Mouse (Mus musculus): Measurements from ENCODE around the gene Lrrc8d. TPM values are rescaled to one million over a fixed set of nuclear protein-coding genes. Genes with fewer than 3 reads are reported as not detected.
"Not testable (repeated sequence)": the region's sequence is repeated elsewhere in the genome, so short reads cannot be mapped to it uniquely, and the experiment has no call there.

Gene Lrrc8d
- polyA plus RNA-seq, 1 experiment from 2014 or later = 37.6 TPM

DNA sequence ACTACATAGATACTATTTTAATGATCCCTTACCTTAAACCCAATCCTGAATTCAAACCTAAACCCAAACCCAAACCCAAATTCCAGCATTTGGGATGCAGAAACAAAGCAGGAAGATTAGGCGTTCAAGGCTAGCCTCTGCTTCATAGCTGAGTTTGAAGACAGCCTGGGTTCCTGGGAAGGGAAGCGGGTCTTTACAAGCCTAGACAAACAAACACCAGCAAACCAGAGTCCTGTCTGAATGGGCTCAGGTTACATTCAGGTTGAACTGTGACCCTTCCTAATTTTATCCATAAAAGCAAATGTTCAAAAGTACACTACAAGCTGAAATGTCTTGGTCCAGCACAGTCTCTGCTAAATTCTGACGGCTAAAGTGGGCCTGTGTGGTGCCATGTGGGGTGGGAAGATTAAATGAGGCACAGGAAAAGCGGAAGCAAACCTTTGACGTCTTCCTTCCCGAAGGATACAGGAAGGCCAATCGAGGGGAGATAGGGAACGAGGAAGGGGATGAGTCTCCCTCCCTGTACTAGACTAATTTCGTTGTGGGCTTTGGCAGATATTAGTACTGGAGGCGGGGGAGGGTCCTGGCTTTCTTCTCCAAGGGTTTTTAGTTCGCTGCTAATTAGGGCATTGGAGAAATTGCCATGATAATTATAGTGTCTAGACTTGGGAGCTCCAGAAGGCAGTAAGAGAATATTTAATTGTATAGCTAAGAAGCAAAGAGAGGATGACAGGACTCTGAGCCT is 160.1 kb downstream of the Lrrc8d start:
- H3K27me3 ChIP-seq = no peaks in the 10 kb centered on the region
- no peaks in the 10 kb centered on the region for H3K9me3 ChIP-seq
- no peak overlapping the region for H3K4me2 ChIP-seq
- no peak overlapping the region for H3K4me3 ChIP-seq
- no peak for ATAC-seq (ENCODE audit: low read depth)
- 69% methylated on average over 11 of the region's 11 CpGs for WGBS
- no peak overlapping the region for H3K27ac ChIP-seq (replicated peaks)
- H3K9ac ChIP-seq = no peak overlapping the region
- no peaks in the 10 kb centered on the region for H3K4me1 ChIP-seq (replicated peaks)
- no peaks in the 10 kb centered on the region for H3K36me3 ChIP-seq

DNA sequence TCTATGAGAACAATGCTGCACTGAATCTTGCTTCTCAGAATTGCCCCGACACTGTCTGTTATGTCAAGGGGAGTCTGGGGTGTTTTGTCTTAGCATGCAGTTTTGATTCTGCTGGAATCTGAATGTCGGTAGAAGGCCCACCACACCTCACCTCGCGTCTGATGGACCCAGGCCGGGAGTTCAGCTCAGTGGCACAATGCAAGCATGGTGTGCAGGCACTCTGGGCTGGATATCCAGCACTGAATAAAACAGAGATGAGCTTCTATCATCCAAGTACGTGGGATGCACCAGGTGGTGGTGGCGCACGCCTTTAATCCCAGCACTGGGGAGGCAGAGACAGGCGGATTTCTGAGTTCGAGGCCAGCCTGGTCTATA is 160.7 kb downstream of the Lrrc8d start:
- Histone ChIP-seq H3K4me1 (replicated peaks) (no peaks in the 10 kb centered on the region), H3K4me3 (no peak overlapping the region), H3K36me3 (no peaks in the 10 kb centered on the region), H3K4me2 (no peak overlapping the region), H3K27ac (replicated peaks) (no peak overlapping the region), H3K27me3 (no peaks in the 10 kb centered on the region), H3K9ac (no peak overlapping the region), H3K9me3 (no peaks in the 10 kb centered on the region)
- ATAC-seq (ENCODE audit: low read depth) = no peak
- 91% methylated on average over 10 of the region's 10 CpGs for WGBS

DNA sequence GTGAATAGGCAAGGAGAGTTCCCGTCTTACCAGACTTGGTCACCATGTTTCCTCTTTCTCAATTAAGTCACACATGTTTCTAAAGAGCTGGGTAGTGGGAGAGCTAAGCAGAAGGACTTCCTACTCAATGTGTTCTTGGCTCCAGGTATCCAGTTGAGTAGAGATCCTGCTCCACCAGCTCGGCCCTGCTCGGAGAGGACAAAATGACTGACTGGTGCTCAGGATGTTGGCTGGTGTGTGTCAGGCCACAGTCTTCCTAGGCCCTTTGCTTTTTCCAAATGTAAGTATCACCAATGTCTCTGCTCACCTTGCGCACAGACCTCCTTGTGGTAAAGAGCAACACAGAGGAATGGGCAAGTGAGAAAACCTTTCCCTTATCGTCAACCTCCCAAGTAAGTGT is 161.8 kb downstream of the Lrrc8d start:
- Histone ChIP-seq H3K4me2 (no peak overlapping the region), H3K9me3 (no peaks in the 10 kb centered on the region), H3K4me3 (no peak overlapping the region), H3K27me3 (no peaks in the 10 kb centered on the region), H3K9ac (no peak overlapping the region), H3K27ac (replicated peaks) (no peak overlapping the region), H3K4me1 (replicated peaks) (no peaks in the 10 kb centered on the region), H3K36me3 (no peaks in the 10 kb centered on the region)
- 94% methylated on average over 5 of the region's 5 CpGs for WGBS
- no peak for ATAC-seq (ENCODE audit: low read depth)

DNA sequence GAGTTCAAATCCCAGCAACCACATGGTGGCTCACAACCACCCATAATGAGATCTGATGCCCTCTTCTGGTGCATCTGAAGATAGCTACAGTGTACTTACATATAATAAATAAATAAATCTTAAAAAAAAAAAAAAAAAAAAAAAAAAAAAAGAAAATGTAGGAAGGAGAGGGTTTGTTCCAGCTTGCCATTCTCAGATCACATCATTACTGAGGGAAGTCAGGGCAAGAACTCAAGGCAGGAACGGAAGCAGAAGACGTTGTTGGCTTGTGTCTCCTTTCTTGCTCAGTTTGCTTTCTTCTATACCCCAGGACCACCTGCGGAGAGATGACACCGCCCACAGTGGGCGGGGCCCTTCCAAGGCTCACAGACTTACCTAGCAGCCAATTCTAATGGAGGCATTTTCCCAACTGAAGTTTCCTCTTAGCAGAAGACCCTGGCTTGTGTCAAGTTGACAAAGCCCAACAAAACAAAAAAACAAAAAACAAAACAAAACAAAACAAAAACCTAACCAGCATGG is 165.4 kb downstream of the Lrrc8d start:
- H3K27me3 ChIP-seq; H3K36me3 ChIP-seq; H3K4me2 ChIP-seq; ATAC-seq (ENCODE audit: low read depth); H3K27ac ChIP-seq (replicated peaks); H3K9me3 ChIP-seq; H3K9ac ChIP-seq; H3K4me3 ChIP-seq: not testable (repeated sequence)
- H3K4me1 ChIP-seq (replicated peaks) = peaks cover 13% of the 10 kb centered on the region
- WGBS = 50% methylated on average over 5 of the region's 5 CpGs

DNA sequence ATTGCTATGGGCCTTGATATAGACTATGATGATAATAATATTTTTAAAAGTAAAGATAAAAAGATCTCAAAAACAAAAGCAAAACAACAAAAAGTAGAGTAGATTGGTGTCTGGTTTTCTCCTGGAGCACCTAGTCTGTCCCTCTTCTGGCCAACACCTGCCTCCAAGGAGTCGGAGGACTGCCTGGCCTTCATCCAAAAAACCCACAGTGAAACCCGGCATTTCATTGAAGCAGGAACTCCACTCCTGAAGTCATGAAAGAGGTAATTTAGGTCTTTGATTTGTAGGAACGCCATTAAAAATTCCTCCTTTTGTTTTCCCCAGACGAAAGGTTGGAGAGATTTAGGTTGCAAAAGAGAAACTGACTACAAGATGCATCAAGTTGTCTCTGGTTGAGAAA is 167.7 kb downstream of the Lrrc8d start:
- peak; percentile 53; the same call in 1 of the 2 replicates for ATAC-seq (ENCODE audit: low read depth)
- no peak overlapping the region for H3K9ac ChIP-seq
- peaks cover 13% of the 10 kb centered on the region for H3K4me1 ChIP-seq (replicated peaks)
- H3K36me3 ChIP-seq = no peaks in the 10 kb centered on the region
- H3K27me3 ChIP-seq = peaks cover 10% of the 10 kb centered on the region; the same call in 1 of the 2 replicates
- no peaks in the 10 kb centered on the region for H3K9me3 ChIP-seq
- no peak overlapping the region for H3K4me3 ChIP-seq
- peak overlapping the region; percentile 21 for H3K4me2 ChIP-seq
- H3K27ac ChIP-seq (replicated peaks) = no peak overlapping the region
- WGBS = 11% methylated on average over 4 of the region's 4 CpGs

DNA sequence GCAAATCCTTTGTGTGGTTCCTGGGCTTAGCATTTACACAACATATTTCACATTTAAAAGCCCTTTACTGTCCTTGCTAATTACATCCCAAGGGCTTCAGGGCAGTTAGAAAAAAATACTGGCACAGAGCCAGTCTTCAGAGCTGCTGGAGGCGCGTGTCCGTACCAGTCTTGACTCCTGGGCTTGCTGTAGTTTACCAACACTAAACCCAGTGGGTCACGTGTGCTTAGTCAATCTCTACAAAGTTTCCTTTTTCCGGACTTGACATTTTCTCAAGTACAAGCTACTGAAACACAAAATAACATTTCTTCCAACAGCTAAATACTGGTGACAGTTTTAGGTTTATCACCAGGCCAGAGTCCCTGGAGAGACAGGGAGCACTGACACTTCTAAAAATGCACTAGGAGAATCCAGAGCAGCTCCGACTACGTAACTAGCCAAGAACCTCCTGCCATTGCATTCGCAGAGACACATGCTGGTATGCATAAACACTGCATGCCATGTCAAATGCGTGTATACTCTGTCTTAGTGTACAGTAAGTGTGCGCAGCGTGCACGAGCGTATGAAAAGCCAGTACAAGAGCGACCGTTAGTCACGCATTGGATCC is 168.2 kb downstream of the Lrrc8d start:
- no peaks in the 10 kb centered on the region for H3K36me3 ChIP-seq
- H3K9ac ChIP-seq = no peak overlapping the region
- peaks cover 10% of the 10 kb centered on the region; the same call in 1 of the 2 replicates for H3K27me3 ChIP-seq
- peak; percentile 82 for ATAC-seq (ENCODE audit: low read depth)
- peak overlapping the region; percentile 21 for H3K4me2 ChIP-seq
- H3K27ac ChIP-seq (replicated peaks) = no peak overlapping the region
- H3K9me3 ChIP-seq = no peaks in the 10 kb centered on the region
- WGBS = 51% methylated on average over 16 of the region's 16 CpGs
- H3K4me1 ChIP-seq (replicated peaks) = peaks cover 13% of the 10 kb centered on the region
- no peak overlapping the region for H3K4me3 ChIP-seq

DNA sequence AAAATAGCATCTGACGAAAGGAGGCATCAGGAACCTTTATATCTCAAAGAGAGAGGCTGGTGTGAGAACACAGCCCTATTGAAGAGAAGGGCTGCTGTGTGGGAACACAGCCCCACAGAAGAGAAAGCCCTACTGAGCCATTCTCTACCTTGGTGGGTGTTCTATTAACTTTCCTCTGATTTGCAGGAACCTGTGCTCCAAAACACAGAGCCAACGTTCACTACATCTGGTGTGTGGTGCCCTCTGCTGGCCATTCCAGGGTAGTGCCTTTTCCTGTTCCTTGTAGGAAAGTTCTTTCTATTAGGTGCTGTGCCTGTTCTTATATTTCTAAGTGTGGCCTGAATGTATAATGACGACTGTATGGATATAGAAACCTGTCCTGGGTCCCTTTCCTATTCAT is 168.8 kb downstream of the Lrrc8d start:
- H3K4me1 ChIP-seq (replicated peaks) = peaks cover 13% of the 10 kb centered on the region
- no peak overlapping the region for H3K4me2 ChIP-seq
- no peaks in the 10 kb centered on the region for H3K9me3 ChIP-seq
- no peak overlapping the region for H3K27ac ChIP-seq (replicated peaks)
- H3K4me3 ChIP-seq = no peak overlapping the region
- no peaks in the 10 kb centered on the region for H3K36me3 ChIP-seq
- WGBS = 22% methylated on average over 3 of the region's 3 CpGs
- peaks cover 10% of the 10 kb centered on the region; the same call in 1 of the 2 replicates for H3K27me3 ChIP-seq
- ATAC-seq (ENCODE audit: low read depth) = peak; percentile 78
- no peak overlapping the region for H3K9ac ChIP-seq

DNA sequence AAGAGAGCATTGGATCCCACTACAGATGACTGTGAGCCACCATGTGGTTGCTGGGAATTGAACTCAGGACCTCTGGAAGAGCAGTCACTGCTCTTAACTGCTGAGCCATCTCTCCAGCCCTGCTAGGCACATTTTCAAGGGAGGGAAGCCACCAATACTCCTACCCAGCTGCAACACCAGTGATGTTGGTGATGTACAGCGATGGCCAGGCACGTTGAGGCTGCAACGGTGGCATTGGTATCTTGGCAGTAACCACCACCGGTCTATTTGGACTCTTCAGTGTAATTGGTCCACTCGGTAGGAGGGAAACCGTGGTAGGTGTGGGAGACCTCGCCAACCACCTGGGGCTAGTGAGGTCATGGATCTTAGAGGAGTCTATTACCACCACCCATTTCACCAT is 170.0 kb downstream of the Lrrc8d start:
- no peak for ATAC-seq (ENCODE audit: low read depth)
- Histone ChIP-seq H3K4me3 (no peak overlapping the region), H3K9ac (no peak overlapping the region), H3K9me3 (no peaks in the 10 kb centered on the region), H3K27ac (replicated peaks) (no peak overlapping the region), H3K4me1 (replicated peaks) (peaks cover 13% of the 10 kb centered on the region), H3K4me2 (no peak overlapping the region), H3K36me3 (no peaks in the 10 kb centered on the region), H3K27me3 (peaks cover 10% of the 10 kb centered on the region; the same call in 1 of the 2 replicates)
- 93% methylated on average over 7 of the region's 7 CpGs for WGBS

DNA sequence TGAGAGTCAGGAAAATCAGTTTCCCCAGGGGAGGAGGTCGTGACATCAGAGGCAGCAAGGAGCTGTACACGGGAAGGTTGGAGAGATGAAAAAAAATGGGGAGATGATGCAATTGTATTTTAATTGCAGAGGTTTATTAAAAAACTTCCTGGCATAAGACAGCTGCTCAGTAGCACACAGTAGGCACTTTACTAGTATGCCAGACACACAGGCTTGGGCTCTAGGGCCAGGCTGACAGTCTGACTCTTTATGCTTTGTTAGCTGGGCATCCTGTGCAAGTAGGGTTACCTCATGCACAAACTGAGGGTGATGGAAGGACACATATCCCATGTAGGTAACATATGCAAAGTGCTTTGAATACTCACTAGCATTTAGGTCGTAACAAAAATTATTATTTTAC is 171.4 kb downstream of the Lrrc8d start:
- Histone ChIP-seq H3K9me3 (no peaks in the 10 kb centered on the region), H3K4me3 (no peak overlapping the region), H3K27me3 (peaks cover 17% of the 10 kb centered on the region; the same call in 1 of the 2 replicates), H3K36me3 (no peaks in the 10 kb centered on the region), H3K4me1 (replicated peaks) (peaks cover 16% of the 10 kb centered on the region), H3K4me2 (no peak overlapping the region), H3K9ac (no peak overlapping the region), H3K27ac (replicated peaks) (no peak overlapping the region)
- no peak for ATAC-seq (ENCODE audit: low read depth)
- 81% methylated on average over 3 of the region's 3 CpGs for WGBS

DNA sequence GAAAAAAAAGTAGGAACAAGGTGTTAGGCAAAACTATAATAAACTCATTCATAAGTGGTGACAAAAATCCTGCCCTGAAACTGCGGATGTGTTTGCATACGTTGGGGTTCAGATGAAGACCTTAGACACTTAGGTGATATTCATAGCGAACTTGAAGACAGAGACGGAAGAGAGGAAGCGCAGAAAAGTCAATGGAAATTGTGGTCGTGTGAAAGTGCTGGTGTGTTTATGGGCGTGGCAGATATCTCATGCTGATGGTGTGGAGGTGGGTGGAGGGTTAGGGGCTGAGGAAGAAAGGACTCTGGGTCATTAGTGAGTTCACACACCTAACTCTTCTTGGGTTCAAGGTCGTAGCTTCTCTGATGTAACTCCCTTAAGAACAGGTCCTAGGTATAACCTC is 172.4 kb downstream of the Lrrc8d start:
- H3K9me3 ChIP-seq = no peaks in the 10 kb centered on the region
- peaks cover 17% of the 10 kb centered on the region; the same call in 1 of the 2 replicates for H3K27me3 ChIP-seq
- H3K4me1 ChIP-seq (replicated peaks) = peaks cover 16% of the 10 kb centered on the region
- WGBS = 86% methylated on average over 8 of the region's 8 CpGs
- ATAC-seq (ENCODE audit: low read depth) = no peak
- no peak overlapping the region for H3K4me2 ChIP-seq
- no peak overlapping the region for H3K9ac ChIP-seq
- H3K27ac ChIP-seq (replicated peaks) = no peak overlapping the region
- H3K4me3 ChIP-seq = no peak overlapping the region
- no peaks in the 10 kb centered on the region for H3K36me3 ChIP-seq

DNA sequence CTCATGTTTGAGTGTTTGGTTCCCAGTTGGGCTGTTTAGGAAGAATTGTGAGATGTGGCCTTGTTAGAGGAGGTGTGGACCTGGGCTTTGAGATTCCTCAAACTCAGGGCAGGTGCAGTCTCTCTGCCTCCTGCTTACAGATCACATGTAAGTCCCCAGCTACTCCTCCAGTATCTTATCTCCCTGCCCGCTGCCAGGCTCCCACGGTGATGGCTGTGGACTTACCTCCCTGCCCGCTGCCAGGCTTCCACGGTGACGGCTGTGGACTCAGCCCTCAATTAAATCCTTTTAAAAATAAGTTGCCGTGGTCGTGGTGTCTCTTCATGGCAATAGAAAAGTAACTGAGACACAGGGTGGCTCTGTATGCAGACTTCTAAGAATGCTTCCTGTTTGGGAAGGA is 173.1 kb downstream of the Lrrc8d start:
- WGBS = 58% methylated on average over 7 of the region's 7 CpGs
- H3K9me3 ChIP-seq = no peaks in the 10 kb centered on the region
- H3K36me3 ChIP-seq = no peaks in the 10 kb centered on the region
- H3K4me3 ChIP-seq = no peak overlapping the region
- no peak overlapping the region for H3K27ac ChIP-seq (replicated peaks)
- peaks cover 16% of the 10 kb centered on the region for H3K4me1 ChIP-seq (replicated peaks)
- peaks cover 17% of the 10 kb centered on the region; the same call in 1 of the 2 replicates for H3K27me3 ChIP-seq
- no peak overlapping the region for H3K4me2 ChIP-seq
- ATAC-seq (ENCODE audit: low read depth) = no peak
- no peak overlapping the region for H3K9ac ChIP-seq

DNA sequence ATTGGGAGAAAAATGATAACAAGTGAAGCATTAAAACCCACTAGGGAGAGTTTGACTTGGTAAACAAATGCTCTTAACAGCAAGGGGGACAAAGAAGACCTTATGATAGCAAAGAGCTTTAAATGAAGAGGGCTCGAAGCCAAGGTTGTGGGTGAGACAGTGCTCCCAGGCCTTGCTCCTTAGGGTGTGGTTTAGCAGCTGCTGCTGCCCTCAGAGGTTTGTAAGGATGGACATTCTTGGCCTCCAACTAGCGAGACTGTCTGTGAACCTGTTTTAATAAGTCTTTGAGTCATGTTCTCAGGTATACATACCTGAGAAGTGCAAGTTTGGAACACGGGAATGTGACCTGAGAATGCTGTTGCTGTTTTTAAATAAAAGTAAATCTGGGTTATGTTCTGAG is 174.0 kb downstream of the Lrrc8d start:
- H3K9ac ChIP-seq = no peak overlapping the region
- no peak overlapping the region for H3K27ac ChIP-seq (replicated peaks)
- peaks cover 18% of the 10 kb centered on the region for H3K4me1 ChIP-seq (replicated peaks)
- peaks cover 17% of the 10 kb centered on the region; the same call in 1 of the 2 replicates for H3K27me3 ChIP-seq
- ATAC-seq (ENCODE audit: low read depth) = no peak
- H3K4me2 ChIP-seq = no peak overlapping the region
- 72% methylated on average over 3 of the region's 3 CpGs for WGBS
- H3K36me3 ChIP-seq = no peaks in the 10 kb centered on the region
- no peaks in the 10 kb centered on the region for H3K9me3 ChIP-seq
- H3K4me3 ChIP-seq = no peak overlapping the region

Data from neural tube, embryonic 13.5 days (tissue).